Mouse (Mus musculus) C2C12 (cell line): Measurements from ENCODE around the gene Corin.

Experiments
- CTCF ChIP-seq: IDR thresholded peaks from one replicate; pipeline ENCODE4 v1.5.1; 2011; ENCODE audit not compliant: control insufficient read depth, insufficient read depth, insufficient read length
- MAX ChIP-seq: IDR thresholded peaks from one replicate; pipeline ENCODE4 v1.6.1; 2011; ENCODE audit warnings: mild to moderate bottlenecking, control low read depth
- MYOG ChIP-seq: IDR thresholded peaks from one replicate; pipeline ENCODE4 v1.6.1; 2011; ENCODE audit not compliant: control insufficient read depth, insufficient read length; ENCODE audit errors: extremely low read depth
- USF1 ChIP-seq: IDR thresholded peaks from one replicate; pipeline ENCODE4 v1.6.1; 2011; ENCODE audit warnings: low read depth, mild to moderate bottlenecking, control low read depth, moderate library complexity

DNA sequence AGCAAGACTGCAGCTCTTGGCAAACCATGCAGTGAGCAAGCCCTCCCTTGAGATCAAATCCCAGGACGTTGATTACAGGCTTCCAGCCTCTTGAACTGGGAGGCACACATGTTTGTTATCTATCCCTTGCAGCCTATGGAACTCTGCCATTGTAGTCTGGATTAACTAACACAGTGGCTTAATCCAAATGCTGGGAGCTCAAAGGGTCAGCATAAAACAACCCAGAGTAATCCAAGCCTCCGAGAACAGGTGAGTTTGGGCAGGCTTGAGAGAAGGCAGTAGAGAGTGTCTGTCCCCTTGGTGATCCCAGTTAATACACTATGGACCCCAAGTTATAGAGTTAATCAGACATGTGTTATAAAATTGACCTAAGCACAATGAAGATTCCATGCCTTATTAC, 155.7 kb downstream of the Corin start:
- TF ChIP-seq CTCF (no peak), USF1 (no peak), MAX (no peak), MYOG (no peak)
